Mouse (Mus musculus) kidney, adult 18-20 months (tissue): Measurements from ENCODE around the gene Eya2.

Experiments
- DNase-seq: peaks from one replicate; pipeline ENCODE4 v3.0.0; 2021

Gene Eya2

DNA sequence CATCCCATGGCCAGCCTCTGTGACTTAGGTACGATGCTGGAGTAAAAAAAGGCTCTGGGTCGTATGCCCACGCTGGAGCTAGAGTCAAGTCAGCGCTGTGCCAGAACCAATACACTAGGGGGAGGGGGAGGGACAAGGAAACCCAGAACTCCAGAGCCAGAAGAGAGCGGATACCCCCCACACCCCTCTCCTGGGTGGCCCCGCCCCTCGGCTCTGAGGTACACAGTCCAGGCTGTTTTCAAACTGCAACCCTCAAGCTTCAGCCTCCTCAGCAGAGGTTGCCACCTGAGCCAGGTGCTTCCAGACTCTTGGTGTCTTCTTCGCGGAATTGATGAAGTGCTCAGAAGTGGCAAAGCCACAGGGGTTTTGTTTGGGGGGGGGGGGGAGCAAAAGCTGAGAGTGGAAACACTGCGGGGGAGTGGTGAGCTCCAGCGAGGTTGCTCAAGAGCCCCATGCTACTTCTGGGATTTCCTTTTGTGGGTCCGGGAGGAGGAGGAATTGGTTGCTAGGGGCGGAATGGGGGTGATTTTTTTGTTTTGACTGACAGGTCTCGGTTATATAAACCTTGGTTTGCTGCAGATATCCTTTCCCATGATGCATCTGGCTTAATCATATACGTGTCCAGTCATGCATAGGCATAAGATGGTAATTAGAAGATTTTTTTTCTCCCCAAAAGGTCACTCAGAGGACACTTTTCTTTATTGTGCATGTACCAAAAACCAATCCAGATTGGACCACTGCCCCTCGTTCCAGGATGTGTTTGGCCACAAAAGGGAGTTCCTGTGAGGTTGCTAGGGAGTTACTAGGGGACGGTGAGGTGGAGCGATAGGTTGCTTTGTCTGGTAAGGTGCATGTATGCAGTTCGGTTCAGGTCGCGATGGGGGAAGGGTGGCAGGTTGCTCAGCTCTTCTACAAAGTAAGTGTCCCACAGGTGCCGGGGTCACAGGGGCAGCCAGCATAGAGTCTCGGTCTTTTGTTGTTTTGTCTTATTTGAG is 122.6 kb downstream of the Eya2 start:
- DNase-seq, result no peak

DNA sequence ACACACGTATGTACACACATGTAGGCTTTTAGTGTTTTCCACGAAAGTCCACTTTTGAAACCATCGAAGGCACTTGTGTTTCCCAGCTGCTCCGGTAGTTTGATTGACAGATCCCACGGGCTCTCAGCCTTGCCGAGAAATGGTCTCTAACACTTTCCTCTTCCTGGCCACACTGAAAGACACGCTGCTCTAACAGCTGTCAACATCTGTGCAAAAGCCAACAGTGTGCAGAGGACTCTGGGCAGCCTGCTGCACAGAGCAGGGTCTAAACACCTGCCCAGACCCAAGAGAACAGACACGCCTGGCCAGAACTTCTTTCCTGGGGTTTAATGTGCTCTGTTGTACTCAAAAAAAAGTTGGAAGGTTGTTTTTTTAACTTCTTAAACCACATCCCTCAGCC is 124.5 kb downstream of the Eya2 start:
- no peak for DNase-seq

- DNase-seq, result no peak
These were observed 127.1 kb downstream of the Eya2 start for GRCm38 (mm10) chr2:165721941-165722340.

GRCm38 (mm10) chr2:165732552-165733238 is 137.9 kb downstream of the Eya2 start:
- DNase-seq, result no peak

DNA sequence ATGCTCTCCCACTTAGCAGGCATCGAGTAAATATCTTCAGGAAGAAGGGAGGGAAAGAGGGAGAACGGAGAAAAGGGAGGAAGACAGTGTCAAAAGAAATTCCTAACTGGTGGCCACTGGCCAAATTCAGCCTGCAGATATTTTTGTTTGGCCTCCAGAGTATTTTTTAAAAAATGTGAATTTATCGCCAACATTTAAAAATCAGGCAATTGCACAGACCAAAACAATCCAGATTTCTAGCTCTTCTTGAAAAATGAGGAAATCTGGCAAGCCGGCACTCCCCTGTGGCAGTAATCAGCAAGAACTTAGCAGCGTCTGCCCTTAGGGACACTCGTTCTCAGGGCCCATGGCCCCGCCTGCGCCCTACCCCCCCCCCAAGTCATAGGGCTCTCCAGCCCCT is 138.9 kb downstream of the Eya2 start:
- no peak for DNase-seq

DNA sequence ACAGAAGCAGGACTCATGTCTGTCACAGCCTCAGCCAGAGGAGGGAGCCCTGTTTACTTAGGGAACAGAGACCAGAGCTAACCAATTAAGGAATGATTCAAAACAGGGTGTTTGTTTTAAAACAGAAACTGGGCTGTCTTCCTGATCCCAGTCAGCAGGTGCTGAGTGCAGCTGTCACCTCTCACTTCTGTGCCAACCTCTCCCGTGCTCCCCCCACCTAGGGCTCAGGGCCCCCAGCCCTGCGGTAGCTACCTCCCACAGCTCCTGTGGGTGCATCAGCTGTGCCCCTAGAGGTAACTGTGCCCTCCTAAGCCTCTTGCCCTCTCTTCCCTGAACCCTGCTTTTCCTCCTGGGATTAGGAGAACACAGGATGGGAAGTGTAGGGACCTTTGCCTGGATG is 141.5 kb downstream of the Eya2 start:
- no peak for DNase-seq

- DNase-seq, result no peak
These were observed 145.5 kb downstream of the Eya2 start for GRCm38 (mm10) chr2:165740381-165740780.

- DNase-seq, result no peak
These were observed 146.2 kb downstream of the Eya2 start for GRCm38 (mm10) chr2:165740982-165741381.

- no peak for DNase-seq
These were observed 146.8 kb downstream of the Eya2 start for GRCm38 (mm10) chr2:165741526-165742050.

- no peak for DNase-seq
These were observed 147.5 kb downstream of the Eya2 start for GRCm38 (mm10) chr2:165742210-165742786.

GRCm38 (mm10) chr2:165745306-165746098 is 150.7 kb downstream of the Eya2 start:
- no peak for DNase-seq

- no peak for DNase-seq
These were observed 153.1 kb downstream of the Eya2 start for GRCm38 (mm10) chr2:165747975-165748374.

DNA sequence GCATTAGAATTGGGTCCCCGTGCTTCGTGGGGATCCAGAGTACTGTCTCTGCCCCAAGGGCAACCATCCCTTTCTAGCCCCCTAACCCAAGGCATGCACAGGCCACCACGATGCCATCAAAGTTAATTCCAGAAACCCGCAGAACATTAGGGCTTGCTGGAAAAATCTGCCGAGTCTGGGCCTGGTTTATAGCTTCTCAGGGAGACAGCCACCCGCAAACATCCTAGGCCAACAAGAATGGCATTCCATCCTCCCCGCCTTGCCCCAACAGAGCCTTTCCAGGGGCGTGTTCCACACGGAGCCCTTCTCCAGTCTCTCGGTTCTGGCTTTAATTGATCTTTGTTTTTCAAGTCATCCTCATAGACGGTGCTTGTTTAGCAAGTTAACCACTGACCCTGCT is 153.6 kb downstream of the Eya2 start:
- DNase-seq, result no peak

DNA sequence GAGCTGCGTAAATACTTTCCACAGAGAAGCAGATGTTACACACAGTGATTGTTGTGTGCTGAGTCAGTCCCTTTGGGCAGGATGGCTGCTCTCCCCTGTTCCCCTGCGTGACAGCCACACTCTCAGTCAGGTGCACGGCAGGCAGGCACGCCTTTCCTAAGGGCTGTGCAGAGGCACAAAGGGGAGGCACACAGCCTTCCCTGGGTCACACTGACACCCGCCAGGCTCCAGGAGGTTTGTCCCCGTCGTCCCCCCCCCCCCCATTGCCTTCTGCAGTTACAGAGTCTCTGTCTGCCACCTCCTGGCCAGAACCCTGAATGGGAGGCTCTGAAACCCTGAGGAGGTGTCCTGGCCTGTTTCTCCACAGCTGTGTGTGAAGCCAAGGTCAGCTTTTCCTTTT is 156.2 kb downstream of the Eya2 start:
- DNase-seq, result no peak

DNA sequence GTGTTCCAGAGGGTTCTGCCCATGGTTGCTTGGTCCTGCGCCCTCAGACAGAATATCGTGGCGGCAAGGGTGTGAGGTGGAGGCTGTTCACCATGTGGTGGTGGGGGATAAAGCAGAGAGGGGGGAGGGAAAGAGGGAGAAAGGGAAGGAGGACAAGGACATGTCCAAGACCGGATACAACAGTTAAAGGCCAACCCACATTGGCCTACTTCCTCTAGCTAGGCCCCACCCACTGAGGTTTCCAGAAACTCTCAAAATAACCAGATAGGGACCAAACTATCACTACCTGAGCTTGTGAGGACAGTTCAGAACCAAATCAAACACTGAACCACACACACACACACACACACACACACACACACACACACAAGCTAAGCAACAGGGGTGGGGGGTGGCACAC is 157.9 kb downstream of the Eya2 start:
- no peak for DNase-seq

DNA sequence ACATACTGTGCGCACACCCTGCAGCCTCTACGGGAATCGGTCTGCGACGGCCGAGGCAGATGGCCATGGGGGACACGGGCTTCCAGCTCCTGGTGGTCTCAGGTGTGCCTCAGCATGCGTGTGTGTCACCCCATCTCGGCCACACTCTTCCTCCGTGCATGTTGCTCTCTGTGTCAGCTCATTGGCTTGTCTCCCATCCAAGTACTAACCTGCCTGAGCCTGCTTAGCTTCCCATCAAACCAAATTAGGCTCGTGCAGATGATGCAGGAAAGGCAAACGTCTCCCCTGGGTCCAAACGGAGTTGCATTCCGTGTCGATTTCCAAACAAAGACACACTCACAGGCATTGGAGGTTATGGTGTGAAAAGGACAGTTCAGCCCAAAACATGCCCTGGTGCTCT is 163.0 kb downstream of the Eya2 start:
- DNase-seq, result no peak

- DNase-seq, result no peak
These were observed 163.7 kb downstream of the Eya2 start for GRCm38 (mm10) chr2:165758534-165758933.

DNA sequence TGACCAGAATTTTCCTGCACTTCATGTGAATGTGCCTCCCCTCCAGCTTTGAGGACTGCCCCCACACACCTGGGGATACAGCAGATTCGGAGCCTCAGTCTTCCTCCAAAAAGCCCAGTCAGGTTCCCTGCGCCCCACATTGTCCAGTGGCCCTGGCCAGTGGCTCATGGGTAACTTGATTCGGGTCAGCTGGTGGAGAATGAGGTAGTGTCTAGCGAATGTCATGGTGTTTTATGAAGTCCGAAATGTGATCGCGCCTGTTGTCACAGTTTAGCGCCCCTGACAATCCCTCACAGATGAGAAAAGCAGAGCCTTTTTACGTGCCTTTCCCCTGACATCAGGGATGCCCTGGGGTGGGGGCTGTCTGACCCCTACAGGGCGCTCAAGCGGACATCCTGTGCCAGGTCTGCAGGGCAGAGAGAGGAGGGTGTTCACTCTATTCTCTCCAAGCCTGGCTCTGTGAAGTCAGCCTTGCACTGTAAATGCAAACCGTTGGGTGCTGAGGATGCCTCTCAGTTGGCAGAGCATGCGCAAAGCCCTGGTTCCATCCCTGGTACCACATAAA is 164.7 kb downstream of the Eya2 start:
- DNase-seq, result no peak

GRCm38 (mm10) chr2:165768805-165769358 is 174.1 kb downstream of the Eya2 start:
- DNase-seq, result no peak

GRCm38 (mm10) chr2:165769375-165769948 is 174.6 kb downstream of the Eya2 start:
- no peak for DNase-seq

- peak; percentile 78 for DNase-seq
These were observed 184.1 kb downstream of the Eya2 start for GRCm38 (mm10) chr2:165778927-165779326.

DNA sequence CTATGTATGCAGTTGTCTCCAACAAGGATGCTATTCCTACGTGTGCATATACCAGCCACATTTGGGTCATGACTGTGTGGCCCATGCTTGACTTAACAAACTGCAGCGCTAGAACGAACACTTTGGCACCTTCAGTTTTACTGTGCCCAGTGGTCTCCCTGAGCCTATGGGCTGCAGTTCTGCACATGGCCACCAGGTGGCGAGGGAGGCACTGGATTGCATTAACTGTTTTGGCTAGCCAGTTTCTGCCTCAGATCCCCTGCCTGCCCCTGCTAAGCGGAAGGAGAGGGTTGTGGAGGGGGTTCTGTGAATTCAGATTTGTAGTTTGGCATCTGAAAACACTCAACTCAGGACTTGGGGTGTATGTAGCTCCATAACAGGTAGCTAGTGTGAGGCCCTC is 187.5 kb downstream of the Eya2 start:
- peak; percentile 85 for DNase-seq
